Mouse (Mus musculus): ENCODE data around the gene Olfr70.
A peak's percentile ranks its signal among the peaks of the same experiment; 100 is the strongest.

Gene Olfr70

GRCm38 (mm10) chr4:43709869-43710268 lies 9.3 kb upstream of the Olfr70 start, which contains the start of gene Olfr71:
Olfr71 (minus strand) TSS chr4:43710255.
- DNase-seq (ENCODE audit: low spot score): no peak

GRCm38 (mm10) chr4:43705991-43706390 lies 5.4 kb upstream of the Olfr70 start:
- no peak for DNase-seq (ENCODE audit: low spot score)

GRCm38 (mm10) chr4:43703851-43704250 lies 3.2 kb upstream of the Olfr70 start:
- DNase-seq (ENCODE audit: low spot score): no peak

GRCm38 (mm10) chr4:43703439-43703838 lies 2.8 kb upstream of the Olfr70 start:
- DNase-seq (ENCODE audit: low spot score): no peak

GRCm38 (mm10) chr4:43696561-43696960 lies 4.0 kb downstream of the Olfr70 start:
- DNase-seq (ENCODE audit: low spot score): no peak

GRCm38 (mm10) chr4:43695249-43695671 lies 5.3 kb downstream of the Olfr70 start:
- DNase-seq (ENCODE audit: low spot score): peak; percentile 50

- DNase-seq (ENCODE audit: low spot score): no peak
These were observed 6.0 kb downstream of the Olfr70 start for GRCm38 (mm10) chr4:43694439-43695248.

GRCm38 (mm10) chr4:43693806-43694241 lies 6.8 kb downstream of the Olfr70 start:
- DNase-seq (ENCODE audit: low spot score): peak; percentile 45

GRCm38 (mm10) chr4:43691026-43691425 lies 9.6 kb downstream of the Olfr70 start:
- no peak for DNase-seq (ENCODE audit: low spot score)

- no peak for DNase-seq (ENCODE audit: low spot score)
These were observed 10.6 kb downstream of the Olfr70 start for GRCm38 (mm10) chr4:43690021-43690420.

GRCm38 (mm10) chr4:43679416-43680043 lies 21.1 kb downstream of the Olfr70 start:
- no peak for DNase-seq (ENCODE audit: low spot score)

GRCm38 (mm10) chr4:43678541-43678940 lies 22.1 kb downstream of the Olfr70 start:
- no peak for DNase-seq (ENCODE audit: low spot score)

GRCm38 (mm10) chr4:43675608-43676007 lies 25.0 kb downstream of the Olfr70 start:
- no peak for DNase-seq (ENCODE audit: low spot score)

GRCm38 (mm10) chr4:43674974-43675373 lies 25.6 kb downstream of the Olfr70 start:
- DNase-seq (ENCODE audit: low spot score): no peak

- DNase-seq (ENCODE audit: low spot score): no peak
These were observed 26.9 kb downstream of the Olfr70 start for GRCm38 (mm10) chr4:43673703-43674102.

GRCm38 (mm10) chr4:43672070-43672469 lies 28.5 kb downstream of the Olfr70 start:
- DNase-seq (ENCODE audit: low spot score): peak; percentile 91

GRCm38 (mm10) chr4:43669428-43669794 lies 31.2 kb downstream of the Olfr70 start:
- DNase-seq (ENCODE audit: low spot score): no peak

GRCm38 (mm10) chr4:43668782-43669427 lies 31.7 kb downstream of the Olfr70 start, which contains the start of the genes Tmem8b and Fam221b:
Tmem8b (plus strand) TSS chr4:43668971.
Fam221b (minus strand) TSS chr4:43669145.
- peak; percentile 83 for DNase-seq (ENCODE audit: low spot score)

GRCm38 (mm10) chr4:43666412-43666811 lies 34.2 kb downstream of the Olfr70 start:
- DNase-seq (ENCODE audit: low spot score): no peak

- DNase-seq (ENCODE audit: low spot score): no peak
These were observed 43.5 kb downstream of the Olfr70 start for GRCm38 (mm10) chr4:43657146-43657545.

GRCm38 (mm10) chr4:43656339-43657109 lies 44.1 kb downstream of the Olfr70 start, which contains the start of gene Hint2:
Hint2 (minus strand) TSS chr4:43656466.
- DNase-seq (ENCODE audit: low spot score): peak; percentile 83

Data from urinary bladder, postnatal 25 days (tissue).